Mouse (Mus musculus) neutrophil, adult 65 days (primary cell): ENCODE results near the gene Tmem37. TPM values are rescaled to one million over a fixed set of nuclear protein-coding genes. Genes with fewer than 3 reads are reported as not detected.

ENCODE experiments used
- total RNA-seq: library from RNA; stranded (reverse); gene quantifications from 2 replicates; pipeline ENCODE4 v1.2.4, GENCODE M21; 2023

Gene Tmem37
- 0.41 TPM in 1 of 2 replicates, not detected in the other for total RNA-seq

DNA sequence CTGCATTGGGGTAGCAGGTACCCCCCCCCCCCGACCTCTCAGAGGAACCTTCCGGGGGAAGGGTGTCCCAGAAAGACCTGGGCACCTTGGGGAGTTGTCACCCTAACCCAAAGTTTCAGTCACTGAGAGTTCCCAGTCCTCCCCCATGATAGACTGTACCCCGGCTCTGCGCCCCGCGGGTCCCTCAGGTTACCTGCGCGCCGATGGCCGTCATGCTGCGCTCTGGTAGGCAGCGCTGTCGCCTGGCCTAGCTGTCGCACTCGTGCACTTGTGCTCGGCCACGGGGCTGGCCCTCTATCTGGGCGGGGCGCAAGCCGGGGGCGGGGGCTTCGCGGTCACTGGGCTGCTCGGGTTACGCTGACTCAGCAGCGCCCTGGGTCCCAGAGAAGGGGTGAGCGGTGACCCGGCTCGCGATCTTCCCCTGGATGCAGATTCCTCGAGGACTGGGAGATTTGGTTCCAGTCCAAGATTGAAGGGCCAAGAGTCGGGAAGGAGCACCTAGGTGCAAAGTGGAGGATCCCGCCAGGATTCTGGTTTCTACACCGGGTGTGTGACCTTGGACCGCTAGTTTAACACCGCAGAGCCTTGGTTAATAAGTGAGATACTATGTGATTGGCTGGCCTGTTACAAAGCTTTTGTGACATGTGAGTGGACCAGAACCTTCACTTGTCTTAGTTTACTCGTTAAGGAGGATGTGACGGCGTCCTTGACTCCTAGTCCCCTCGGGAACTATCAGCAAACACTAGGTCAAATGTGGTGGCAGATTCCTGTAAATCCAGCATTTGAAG lies at the start of gene Tmem37:
Gene Tmem37 (minus strand): TSS at position 556 of the 788 bp plus-strand sequence.

DNA sequence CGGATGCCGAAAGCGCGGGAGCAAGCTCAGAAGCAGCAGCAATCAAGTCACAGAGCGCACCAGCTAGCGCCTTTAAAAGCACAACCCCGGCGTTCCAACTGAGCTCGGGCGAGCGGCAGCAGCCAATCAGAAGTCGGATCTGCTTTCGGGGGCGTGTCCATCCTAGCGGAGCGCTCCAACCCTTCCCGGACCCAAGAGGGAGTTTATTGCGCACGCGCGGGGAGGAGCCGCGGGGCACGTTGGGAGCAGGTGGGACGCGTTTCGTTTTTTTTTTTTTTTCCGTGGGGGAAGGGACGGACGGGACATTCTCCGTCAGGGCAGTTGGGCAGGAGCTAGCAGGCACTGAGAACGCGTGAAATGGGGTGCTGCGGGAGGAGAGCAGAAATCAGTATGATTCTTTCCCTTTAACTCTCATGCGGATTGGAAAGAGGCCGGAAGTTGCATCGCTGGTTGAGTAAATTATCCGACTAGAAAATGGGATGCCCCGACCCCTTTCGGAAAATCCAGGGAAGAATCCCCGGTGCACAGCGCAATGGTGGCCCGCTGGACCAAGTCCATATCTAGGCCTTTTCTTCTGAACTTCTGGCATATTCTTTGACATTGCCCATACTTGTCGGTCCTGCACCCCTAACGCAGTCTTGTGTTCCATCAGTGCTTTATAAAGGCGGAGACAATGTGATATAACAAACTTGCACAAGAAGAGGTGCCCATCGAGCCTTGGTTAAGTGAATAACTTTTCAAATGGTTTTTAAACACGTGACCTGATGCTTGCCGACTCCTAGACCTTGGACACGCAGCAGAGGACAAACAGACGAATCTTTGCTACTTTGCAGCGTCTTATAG lies 47.3 kb upstream of the Tmem37 start, which contains the start of the genes Dbi and 3110009E18Rik:
Gene Dbi (minus strand): TSS at position 110 of the 843 bp plus-strand sequence.
Gene 3110009E18Rik (plus strand): TSS at position 219 of the 843 bp plus-strand sequence.

Other genes with a start within 250 kb of the Tmem37 start
- 4.1 and 5.9 TPM in 2 replicates for gene Ptpn4, start 236.5 kb downstream of the Tmem37 start, total RNA-seq
- gene Tmem177, start 160.9 kb downstream of the Tmem37 start, total RNA-seq: 0.57 and 0.66 TPM in 2 replicates
- gene Cfap221, start 76.8 kb downstream of the Tmem37 start, total RNA-seq: not detected in 2 replicates
- not detected in 2 replicates for gene Sctr, start 67.2 kb downstream of the Tmem37 start, total RNA-seq
- gene Dbi, start 47.0 kb upstream of the Tmem37 start, total RNA-seq: 67.2 and 71.7 TPM in 2 replicates
- gene 3110009E18Rik, start 47.1 kb upstream of the Tmem37 start, total RNA-seq: 2.2 TPM in 2 replicates
- gene Steap3, start 198.6 kb upstream of the Tmem37 start, total RNA-seq: 5.0 and 6.8 TPM in 2 replicates